Mouse (Mus musculus): ENCODE results near the gene Tspan5.

DNA sequence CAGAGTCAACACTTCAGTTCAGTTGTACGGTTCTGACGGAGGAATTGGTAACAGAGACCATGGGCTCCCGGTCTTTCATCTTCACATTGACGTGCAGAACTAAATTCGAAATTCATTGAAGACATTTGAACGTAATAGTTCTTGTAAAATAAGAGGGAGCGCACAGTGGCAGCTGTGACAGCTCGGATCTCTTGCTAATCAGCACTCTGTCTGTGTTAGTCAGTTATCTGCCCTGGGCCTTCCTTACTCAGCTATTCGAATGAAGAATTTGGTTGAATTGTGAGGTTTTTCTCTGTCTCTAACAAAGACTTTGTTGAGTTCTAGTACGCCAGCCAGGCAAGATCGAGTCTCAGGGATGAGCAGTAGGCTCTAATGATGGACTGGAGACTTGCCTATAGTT lies 3.1 kb downstream of the Tspan5 start:
- no peak for TF ChIP-seq POLR2A (IDR thresholded peaks at IDR 0.05; ENCODE audit: low read depth, low read length)
- no peak for TF ChIP-seq CTCF (IDR thresholded peaks at IDR 0.05; ENCODE audit: extremely low read depth, insufficient read length, insufficient replicate concordance, low read depth, low read length)
